Mouse (Mus musculus): ENCODE measurements around the gene Rhof. TPM values are rescaled to one million over a fixed set of nuclear protein-coding genes. Genes with fewer than 3 reads are reported as not detected.
A peak's percentile ranks its signal among the peaks of the same experiment; 100 is the strongest.

Gene Rhof
- polyA plus RNA-seq, 1 experiment from 2014 or later = 20.9 TPM

- H3K9me3 ChIP-seq (replicated peaks) = no peaks in the 10 kb centered on the region
- WGBS = 8% methylated on average over 48 of the region's 48 CpGs
- no peaks in the 10 kb centered on the region for H3K27me3 ChIP-seq (replicated peaks)
- H3K4me1 ChIP-seq = peaks cover 7% of the 10 kb centered on the region; the same call in 1 of the 2 replicates
- H3K4me3 ChIP-seq (replicated peaks) = peak overlapping the region; percentile 43
- no peaks in the 10 kb centered on the region for H3K36me3 ChIP-seq
- peak overlapping the region; percentile 68 for H3K27ac ChIP-seq (replicated peaks)
- ATAC-seq (ENCODE audit: low FRiP score) = peak; percentile 92
- H3K9ac ChIP-seq (replicated peaks) = peak overlapping the region; percentile 39
- H3K4me2 ChIP-seq = peak overlapping the region; percentile 55
Observed at GRCm38 (mm10) chr5:123057366-123058250, 74.9 kb downstream of the Rhof start.

Other genes with a start within 250 kb of the Rhof start
- gene Kdm2b, start 142.9 kb downstream of the Rhof start, polyA plus RNA-seq (2015; fragmentation: Nextera tagmentation; extraction: Ambion mirVana) = 81.4 and 89.2 TPM in 2 replicates
- gene Orai1, start 117.6 kb downstream of the Rhof start, polyA plus RNA-seq (2015; fragmentation: Nextera tagmentation; extraction: Ambion mirVana) = 14.1 and 14.2 TPM in 2 replicates
- 0.68 TPM in 1 of 2 replicates, not detected in the other for gene Morn3, start 85.7 kb downstream of the Rhof start, polyA plus RNA-seq (2015; fragmentation: Nextera tagmentation; extraction: Ambion mirVana)
- gene Tmem120b, start 64.3 kb downstream of the Rhof start, polyA plus RNA-seq (2015; fragmentation: Nextera tagmentation; extraction: Ambion mirVana) = 19.6 and 21.0 TPM in 2 replicates
- gene Setd1b, start 9.5 kb upstream of the Rhof start, polyA plus RNA-seq (2015; fragmentation: Nextera tagmentation; extraction: Ambion mirVana) = 10.5 and 11.2 TPM in 2 replicates
- gene Psmd9, start 36.7 kb upstream of the Rhof start, polyA plus RNA-seq (2015; fragmentation: Nextera tagmentation; extraction: Ambion mirVana) = 79.5 and 81.1 TPM in 2 replicates
- 0.50 TPM in 1 of 2 replicates, not detected in the other for gene Hpd, start 50.0 kb upstream of the Rhof start, polyA plus RNA-seq (2015; fragmentation: Nextera tagmentation; extraction: Ambion mirVana)
- gene Wdr66, start 119.4 kb upstream of the Rhof start, polyA plus RNA-seq (2015; fragmentation: Nextera tagmentation; extraction: Ambion mirVana) = 1.1 and 1.2 TPM in 2 replicates
- 30.2 and 31.0 TPM in 2 replicates for gene Bcl7a, start 211.1 kb upstream of the Rhof start, polyA plus RNA-seq (2015; fragmentation: Nextera tagmentation; extraction: Ambion mirVana)

Measured in neural tube, embryonic 15.5 days (tissue).